Mouse (Mus musculus): ENCODE results near the gene Nav1. TPM values are rescaled to one million over a fixed set of nuclear protein-coding genes. Genes with fewer than 3 reads are reported as not detected.

Gene Nav1
- 16.7 and 18.0 TPM in 2 replicates for polyA plus RNA-seq (2014; fragmentation: Nextera tagmentation; extraction: Ambion mirVana)

GRCm38 (mm10) chr1:135607019-135607418 is at the start of gene Nav1:
Gene Nav1, minus strand, starts transcription at chr1:135607295.
- H3K9ac ChIP-seq (ENCODE audit: low read depth, low read length): no peak within 1 kb of the TSS
- H3K27ac ChIP-seq (replicated peaks; ENCODE audit: low read depth, low read length): no peak within 1 kb of the TSS
- H3K4me2 ChIP-seq (ENCODE audit: low read depth, low read length): no peak within 1 kb of the TSS
- WGBS: 31% methylated on average over 7 of the region's 7 CpGs
- DNase-seq (ENCODE audit: low spot score): no peak
- H3K27me3 ChIP-seq (replicated peaks; ENCODE audit: control insufficient read depth, insufficient read depth, low read length): no peaks in the 10 kb centered on the region
- H3K36me3 ChIP-seq (ENCODE audit: control insufficient read depth, insufficient read depth, low read length): no peaks in the 10 kb centered on the region
- no peak within 1 kb of the TSS for H3K4me3 ChIP-seq (ENCODE audit: low read depth, low read length)
- H3K4me1 ChIP-seq (ENCODE audit: control insufficient read depth, insufficient read depth, low read length): no peaks in the 10 kb centered on the region
- no peak for ATAC-seq (ENCODE audit: low read depth)
- no peaks in the 10 kb centered on the region for H3K9me3 ChIP-seq (ENCODE audit: control insufficient read depth, low read length)

DNA sequence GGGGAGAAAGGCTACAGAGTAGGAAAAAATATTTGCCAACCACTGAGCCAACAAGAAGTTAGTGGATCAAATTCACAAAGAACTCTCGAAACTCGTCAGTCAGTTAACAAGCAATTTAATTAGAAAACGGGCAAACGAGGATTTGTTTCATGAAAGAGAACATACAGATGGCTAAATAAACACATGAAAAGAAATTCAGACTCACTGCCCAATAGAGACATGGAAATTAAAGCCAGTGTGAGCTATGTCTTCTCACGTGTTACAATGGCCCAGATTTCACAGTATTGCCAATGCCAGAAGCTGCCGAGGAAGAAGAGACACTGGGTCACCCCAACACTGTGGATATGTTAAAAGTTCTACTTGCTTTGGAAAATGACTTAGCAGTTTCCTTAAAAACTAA is 46.8 kb upstream of the Nav1 start:
- Histone ChIP-seq H3K27ac (replicated peaks; ENCODE audit: low read depth, low read length) (no peak overlapping the region), H3K27me3 (replicated peaks; ENCODE audit: control insufficient read depth, insufficient read depth, low read length) (no peaks in the 10 kb centered on the region), H3K4me1 (ENCODE audit: control insufficient read depth, insufficient read depth, low read length) (no peaks in the 10 kb centered on the region), H3K36me3 (ENCODE audit: control insufficient read depth, insufficient read depth, low read length) (no peaks in the 10 kb centered on the region), H3K9me3 (ENCODE audit: control insufficient read depth, low read length) (peaks cover 11% of the 10 kb centered on the region; the same call in 1 of the 2 replicates), H3K4me3 (ENCODE audit: low read depth, low read length) (no peak overlapping the region), H3K4me2 (ENCODE audit: low read depth, low read length) (no peak overlapping the region), H3K9ac (ENCODE audit: low read depth, low read length) (no peak overlapping the region)
- ATAC-seq (ENCODE audit: low read depth) (no peak), DNase-seq (ENCODE audit: low spot score) (no peak)
- 80% methylated on average over 6 of the region's 6 CpGs for WGBS

GRCm38 (mm10) chr1:135645459-135646195 is 38.5 kb upstream of the Nav1 start:
- 72% methylated on average over 8 of the region's 8 CpGs for WGBS
- no peak for DNase-seq (ENCODE audit: low spot score)
- Histone ChIP-seq H3K4me1 (ENCODE audit: control insufficient read depth, insufficient read depth, low read length) (0 out of 2 replicates have a peak, but pooled peaks cover 4% of the 10 kb centered on the region), H3K9me3 (ENCODE audit: control insufficient read depth, low read length) (no peaks in the 10 kb centered on the region), H3K4me2 (ENCODE audit: low read depth, low read length) (no peak overlapping the region), H3K27ac (replicated peaks; ENCODE audit: low read depth, low read length) (no peak overlapping the region), H3K9ac (ENCODE audit: low read depth, low read length) (no peak overlapping the region), H3K4me3 (ENCODE audit: low read depth, low read length) (no peak overlapping the region), H3K36me3 (ENCODE audit: control insufficient read depth, insufficient read depth, low read length) (no peaks in the 10 kb centered on the region), H3K27me3 (replicated peaks; ENCODE audit: control insufficient read depth, insufficient read depth, low read length) (no peaks in the 10 kb centered on the region)
- ATAC-seq (ENCODE audit: low read depth): peak; percentile 47; the same call in 1 of the 2 replicates

DNA sequence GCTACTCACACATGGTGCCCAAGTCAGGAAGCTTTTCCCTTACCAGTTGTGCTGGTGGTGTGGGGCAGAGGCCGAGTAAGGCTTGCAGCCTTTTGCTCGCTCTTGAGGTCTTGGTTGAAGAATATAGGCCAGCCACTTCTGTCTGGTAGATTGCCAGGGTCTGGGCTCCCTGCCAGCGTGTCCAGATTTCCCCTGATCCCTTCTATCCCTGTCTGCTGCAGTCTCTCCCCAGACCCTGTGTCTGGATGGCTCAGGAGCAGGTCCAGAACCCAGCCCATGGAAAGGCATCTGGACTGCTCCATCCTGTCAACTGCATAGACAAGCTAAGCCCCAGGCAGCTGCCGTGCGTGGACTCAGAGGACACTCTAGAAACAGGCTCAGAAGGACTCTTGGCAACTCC is 37.0 kb upstream of the Nav1 start:
- peak; percentile 30 for DNase-seq (ENCODE audit: low spot score)
- no peak; the same call in 1 of the 2 replicates for ATAC-seq (ENCODE audit: low read depth)
- H3K36me3 ChIP-seq (ENCODE audit: control insufficient read depth, insufficient read depth, low read length): no peaks in the 10 kb centered on the region
- no peaks in the 10 kb centered on the region for H3K9me3 ChIP-seq (ENCODE audit: control insufficient read depth, low read length)
- H3K4me2 ChIP-seq (ENCODE audit: low read depth, low read length): no peak overlapping the region
- H3K4me1 ChIP-seq (ENCODE audit: control insufficient read depth, insufficient read depth, low read length): 0 out of 2 replicates have a peak, but pooled peaks cover 4% of the 10 kb centered on the region
- 80% methylated on average over 5 of the region's 5 CpGs for WGBS
- no peak overlapping the region for H3K4me3 ChIP-seq (ENCODE audit: low read depth, low read length)
- H3K27me3 ChIP-seq (replicated peaks; ENCODE audit: control insufficient read depth, insufficient read depth, low read length): no peaks in the 10 kb centered on the region
- no peak overlapping the region for H3K9ac ChIP-seq (ENCODE audit: low read depth, low read length)
- no peak overlapping the region for H3K27ac ChIP-seq (replicated peaks; ENCODE audit: low read depth, low read length)

DNA sequence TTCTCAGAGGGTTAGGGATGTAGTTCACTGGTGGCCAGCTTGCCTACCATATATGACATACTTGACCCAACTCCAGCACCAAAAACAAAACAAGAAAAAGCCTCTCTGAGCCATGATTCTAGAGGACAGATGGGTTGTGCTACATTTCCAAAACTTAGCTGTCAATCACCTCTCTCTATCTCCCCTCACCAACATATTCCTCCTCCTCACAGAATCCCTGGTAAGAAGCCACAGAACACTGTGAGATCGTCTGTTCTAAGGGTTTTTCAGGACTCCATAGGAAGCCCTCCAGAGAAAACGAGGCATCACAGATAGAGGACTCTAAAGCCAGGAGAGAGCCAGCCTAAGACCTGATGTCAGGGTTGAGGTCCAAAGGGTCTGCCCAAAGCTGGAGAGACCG is 36.6 kb upstream of the Nav1 start:
- no peak overlapping the region for H3K27ac ChIP-seq (replicated peaks; ENCODE audit: low read depth, low read length)
- no peak overlapping the region for H3K4me3 ChIP-seq (ENCODE audit: low read depth, low read length)
- H3K27me3 ChIP-seq (replicated peaks; ENCODE audit: control insufficient read depth, insufficient read depth, low read length): no peaks in the 10 kb centered on the region
- WGBS: 82% methylated on average over 3 of the region's 3 CpGs
- ATAC-seq (ENCODE audit: low read depth): no peak
- no peak for DNase-seq (ENCODE audit: low spot score)
- H3K9me3 ChIP-seq (ENCODE audit: control insufficient read depth, low read length): no peaks in the 10 kb centered on the region
- H3K9ac ChIP-seq (ENCODE audit: low read depth, low read length): no peak overlapping the region
- 0 out of 2 replicates have a peak, but pooled peaks cover 4% of the 10 kb centered on the region for H3K4me1 ChIP-seq (ENCODE audit: control insufficient read depth, insufficient read depth, low read length)
- no peaks in the 10 kb centered on the region for H3K36me3 ChIP-seq (ENCODE audit: control insufficient read depth, insufficient read depth, low read length)
- H3K4me2 ChIP-seq (ENCODE audit: low read depth, low read length): no peak overlapping the region

DNA sequence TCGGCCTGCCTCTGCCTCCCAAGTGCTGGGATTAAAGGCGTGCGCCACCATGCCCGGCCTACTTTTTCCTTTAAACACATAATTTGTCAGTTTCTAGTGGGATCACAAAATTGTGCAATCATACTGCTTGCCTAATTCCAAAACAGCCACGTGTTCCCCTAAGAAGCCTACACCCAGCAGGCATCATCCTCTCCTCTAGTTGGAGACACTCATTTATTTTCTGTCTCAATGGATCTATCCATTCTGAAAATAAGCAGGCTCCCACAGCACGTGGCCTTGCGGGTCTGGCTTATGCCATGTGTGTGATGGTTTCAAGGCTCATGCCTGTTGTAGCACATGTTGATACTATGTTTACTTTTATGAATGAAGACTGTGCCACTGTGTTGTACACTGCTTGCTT is 32.8 kb upstream of the Nav1 start:
- H3K4me3 ChIP-seq (ENCODE audit: low read depth, low read length): no peak overlapping the region
- no peak overlapping the region for H3K27ac ChIP-seq (replicated peaks; ENCODE audit: low read depth, low read length)
- 89% methylated on average over 7 of the region's 7 CpGs for WGBS
- H3K9ac ChIP-seq (ENCODE audit: low read depth, low read length): no peak overlapping the region
- no peaks in the 10 kb centered on the region for H3K36me3 ChIP-seq (ENCODE audit: control insufficient read depth, insufficient read depth, low read length)
- no peaks in the 10 kb centered on the region for H3K9me3 ChIP-seq (ENCODE audit: control insufficient read depth, low read length)
- no peaks in the 10 kb centered on the region for H3K27me3 ChIP-seq (replicated peaks; ENCODE audit: control insufficient read depth, insufficient read depth, low read length)
- ATAC-seq (ENCODE audit: low read depth): no peak
- H3K4me2 ChIP-seq (ENCODE audit: low read depth, low read length): no peak overlapping the region
- H3K4me1 ChIP-seq (ENCODE audit: control insufficient read depth, insufficient read depth, low read length): 0 out of 2 replicates have a peak, but pooled peaks cover 4% of the 10 kb centered on the region
- DNase-seq (ENCODE audit: low spot score): no peak

- DNase-seq (ENCODE audit: low spot score) (no peak), ATAC-seq (ENCODE audit: low read depth) (no peak)
- no peak overlapping the region for H3K4me2 ChIP-seq (ENCODE audit: low read depth, low read length)
- 0 out of 2 replicates have a peak, but pooled peaks cover 2% of the 10 kb centered on the region for H3K4me1 ChIP-seq (ENCODE audit: control insufficient read depth, insufficient read depth, low read length)
- H3K27ac ChIP-seq (replicated peaks; ENCODE audit: low read depth, low read length): no peak overlapping the region
- no peak overlapping the region for H3K4me3 ChIP-seq (ENCODE audit: low read depth, low read length)
- no peaks in the 10 kb centered on the region for H3K9me3 ChIP-seq (ENCODE audit: control insufficient read depth, low read length)
- no peaks in the 10 kb centered on the region for H3K36me3 ChIP-seq (ENCODE audit: control insufficient read depth, insufficient read depth, low read length)
- H3K9ac ChIP-seq (ENCODE audit: low read depth, low read length): no peak overlapping the region
- H3K27me3 ChIP-seq (replicated peaks; ENCODE audit: control insufficient read depth, insufficient read depth, low read length): no peaks in the 10 kb centered on the region
- WGBS: 94% methylated on average over 1 of the region's 1 CpGs
Observed at GRCm38 (mm10) chr1:135639093-135639492, 32.0 kb upstream of the Nav1 start.

DNA sequence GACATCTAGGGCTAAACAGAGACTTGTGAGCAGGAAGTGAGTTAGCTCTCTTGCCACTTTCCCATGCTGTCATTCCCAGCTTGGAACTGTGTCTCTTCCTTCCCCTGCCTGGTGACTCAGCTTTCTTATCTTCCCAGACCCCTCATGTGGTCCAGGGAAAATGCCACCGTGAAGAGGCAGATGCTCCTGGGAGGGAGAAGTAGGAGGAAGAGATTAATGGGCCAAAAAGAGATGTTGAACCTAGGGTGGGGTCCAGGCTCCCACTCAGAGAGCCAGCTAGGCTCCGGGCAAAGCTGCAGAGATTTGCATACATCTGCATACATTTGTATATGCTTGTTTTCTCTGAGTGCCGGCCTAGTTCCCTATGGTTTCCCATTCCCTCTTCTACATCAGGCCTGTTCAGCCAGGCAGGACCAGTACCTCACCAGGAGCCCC is 30.5 kb upstream of the Nav1 start:
- ATAC-seq (ENCODE audit: low read depth) (no peak), DNase-seq (ENCODE audit: low spot score) (no peak)
- no peaks in the 10 kb centered on the region for H3K27me3 ChIP-seq (replicated peaks; ENCODE audit: control insufficient read depth, insufficient read depth, low read length)
- no peak overlapping the region for H3K4me2 ChIP-seq (ENCODE audit: low read depth, low read length)
- H3K4me3 ChIP-seq (ENCODE audit: low read depth, low read length): no peak overlapping the region
- 22% methylated on average over 3 of the region's 3 CpGs for WGBS
- no peak overlapping the region for H3K9ac ChIP-seq (ENCODE audit: low read depth, low read length)
- no peaks in the 10 kb centered on the region for H3K9me3 ChIP-seq (ENCODE audit: control insufficient read depth, low read length)
- H3K4me1 ChIP-seq (ENCODE audit: control insufficient read depth, insufficient read depth, low read length): no peaks in the 10 kb centered on the region
- H3K27ac ChIP-seq (replicated peaks; ENCODE audit: low read depth, low read length): no peak overlapping the region
- no peaks in the 10 kb centered on the region for H3K36me3 ChIP-seq (ENCODE audit: control insufficient read depth, insufficient read depth, low read length)

DNA sequence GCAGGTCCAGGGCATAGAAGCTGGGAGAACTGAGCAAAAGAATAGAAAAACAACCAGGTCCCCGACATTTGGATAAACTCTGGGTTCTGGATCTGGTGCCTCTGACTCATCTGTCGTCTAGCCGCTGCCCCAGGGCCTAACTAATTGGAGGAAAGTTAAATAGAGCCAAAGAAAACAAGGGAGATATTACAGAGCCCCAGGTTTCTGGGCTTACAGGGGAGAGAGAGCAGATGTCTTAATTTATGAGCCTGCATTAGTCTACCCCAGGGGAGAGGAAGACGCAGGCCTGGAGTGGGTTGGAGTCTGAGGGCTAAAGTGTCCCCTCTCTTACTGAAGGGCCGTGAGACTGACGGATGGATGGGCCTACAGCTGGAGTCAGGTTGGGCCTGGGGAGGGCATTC is 29.0 kb upstream of the Nav1 start:
- Histone ChIP-seq H3K4me1 (ENCODE audit: control insufficient read depth, insufficient read depth, low read length) (0 out of 2 replicates have a peak, but pooled peaks cover 13% of the 10 kb centered on the region), H3K9me3 (ENCODE audit: control insufficient read depth, low read length) (no peaks in the 10 kb centered on the region), H3K27ac (replicated peaks; ENCODE audit: low read depth, low read length) (no peak overlapping the region), H3K4me3 (ENCODE audit: low read depth, low read length) (no peak overlapping the region), H3K9ac (ENCODE audit: low read depth, low read length) (no peak overlapping the region), H3K27me3 (replicated peaks; ENCODE audit: control insufficient read depth, insufficient read depth, low read length) (no peaks in the 10 kb centered on the region), H3K4me2 (ENCODE audit: low read depth, low read length) (no peak overlapping the region), H3K36me3 (ENCODE audit: control insufficient read depth, insufficient read depth, low read length) (no peaks in the 10 kb centered on the region)
- peak; percentile 61 for DNase-seq (ENCODE audit: low spot score)
- WGBS: 31% methylated on average over 6 of the region's 6 CpGs
- ATAC-seq (ENCODE audit: low read depth): peak; percentile 42; the same call in 1 of the 2 replicates
